Mouse (Mus musculus): Measurements from ENCODE around the gene Gm20388. TPM values are rescaled to one million over a fixed set of nuclear protein-coding genes. Genes with fewer than 3 reads are reported as not detected.

Gene Gm20388
- polyA plus RNA-seq, 1 experiment from 2014 or later = not detected

DNA sequence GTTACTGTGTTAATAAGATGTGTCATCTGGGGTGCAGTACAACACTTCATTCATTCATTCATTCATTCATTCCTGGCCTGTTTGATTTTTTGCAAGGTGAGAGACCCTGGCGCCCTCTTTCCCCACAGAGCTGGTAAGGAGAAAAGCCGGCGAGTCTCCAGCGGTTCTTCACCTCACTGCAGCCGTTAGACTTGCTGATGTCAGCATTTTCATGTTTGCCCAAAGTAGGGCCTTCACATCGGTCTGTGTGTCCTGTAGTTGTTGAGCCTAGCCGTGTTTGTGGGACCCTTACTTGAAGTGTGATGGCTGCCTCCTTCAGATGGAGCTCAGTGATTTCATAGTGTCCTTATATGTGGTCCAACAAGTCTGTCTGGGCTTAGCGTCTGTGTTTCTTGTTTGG is 2059.6 kb downstream of the Gm20388 start:
- Histone ChIP-seq H3K36me3 (ENCODE audit: control insufficient read depth, insufficient read depth, low read length) (peaks cover 8% of the 10 kb centered on the region), H3K4me1 (replicated peaks; ENCODE audit: control insufficient read depth, insufficient read depth) (peaks cover 9% of the 10 kb centered on the region), H3K4me2 (replicated peaks; ENCODE audit: low read depth) (no peak overlapping the region), H3K27me3 (ENCODE audit: control insufficient read depth, insufficient read depth, low read length) (no peaks in the 10 kb centered on the region), H3K9me3 (ENCODE audit: control insufficient read depth, low read length) (no peaks in the 10 kb centered on the region), H3K4me3 (ENCODE audit: low read depth, low read length) (no peak overlapping the region), H3K27ac (replicated peaks) (no peak overlapping the region), H3K9ac (ENCODE audit: low read length) (no peak overlapping the region)
- ATAC-seq (ENCODE audit: low FRiP score, low TSS enrichment) = no peak
- DNase-seq (ENCODE audit: low spot score) = no peak
- TF ChIP-seq EP300 (optimal IDR thresholded peaks at IDR 0.05) = no peak
- no peak for TF ChIP-seq CTCF (IDR thresholded peaks at IDR 0.05; ENCODE audit: low read depth)
- 75% methylated on average over 8 of the region's 8 CpGs for WGBS

GRCm38 (mm10) chr8:121971488-121972058 is 2060.9 kb downstream of the Gm20388 start:
- no peak overlapping the region for H3K27ac ChIP-seq (replicated peaks)
- H3K4me2 ChIP-seq (replicated peaks; ENCODE audit: low read depth) = no peak overlapping the region
- no peak overlapping the region for H3K9ac ChIP-seq (ENCODE audit: low read length)
- ATAC-seq (ENCODE audit: low FRiP score, low TSS enrichment) = no peak
- peak; percentile 30; the same call in 1 of the 2 replicates for TF ChIP-seq CTCF (IDR thresholded peaks at IDR 0.05; ENCODE audit: low read depth)
- no peak for TF ChIP-seq EP300 (optimal IDR thresholded peaks at IDR 0.05)
- H3K4me1 ChIP-seq (replicated peaks; ENCODE audit: control insufficient read depth, insufficient read depth) = peaks cover 9% of the 10 kb centered on the region
- DNase-seq (ENCODE audit: low spot score) = no peak
- H3K9me3 ChIP-seq (ENCODE audit: control insufficient read depth, low read length) = no peaks in the 10 kb centered on the region
- peaks cover 14% of the 10 kb centered on the region for H3K36me3 ChIP-seq (ENCODE audit: control insufficient read depth, insufficient read depth, low read length)
- no peak overlapping the region for H3K4me3 ChIP-seq (ENCODE audit: low read depth, low read length)
- H3K27me3 ChIP-seq (ENCODE audit: control insufficient read depth, insufficient read depth, low read length) = no peaks in the 10 kb centered on the region
- WGBS = 67% methylated on average over 17 of the region's 17 CpGs

DNA sequence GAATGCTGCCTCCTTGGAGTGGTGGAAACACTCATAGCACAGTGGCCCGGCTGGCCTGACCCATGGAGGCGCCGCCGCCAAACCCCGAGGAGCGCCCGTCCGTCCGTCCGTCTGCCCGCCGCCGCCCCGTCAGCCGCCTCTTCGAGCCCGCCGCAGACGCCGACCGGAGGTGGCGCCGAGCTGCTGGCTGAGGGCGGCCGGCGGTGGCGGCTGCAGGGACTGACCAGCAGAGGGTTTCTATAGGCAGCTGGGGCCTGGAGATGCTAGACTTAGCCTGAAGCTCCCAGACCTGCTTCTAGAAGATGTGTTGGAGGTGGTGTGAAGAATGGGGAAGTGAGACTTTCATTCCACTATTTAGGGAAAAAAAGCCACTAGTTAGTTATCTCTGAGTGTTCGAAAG is 2063.3 kb downstream of the Gm20388 start:
- TF ChIP-seq EP300 (optimal IDR thresholded peaks at IDR 0.05) (no peak), CTCF (IDR thresholded peaks at IDR 0.05; ENCODE audit: low read depth) (no peak)
- Histone ChIP-seq H3K36me3 (ENCODE audit: control insufficient read depth, insufficient read depth, low read length) (peaks cover 19% of the 10 kb centered on the region), H3K4me1 (replicated peaks; ENCODE audit: control insufficient read depth, insufficient read depth) (no peaks in the 10 kb centered on the region), H3K27ac (replicated peaks) (no peak overlapping the region), H3K4me3 (ENCODE audit: low read depth, low read length) (no peak overlapping the region), H3K27me3 (ENCODE audit: control insufficient read depth, insufficient read depth, low read length) (no peaks in the 10 kb centered on the region), H3K9ac (ENCODE audit: low read length) (no peak overlapping the region), H3K4me2 (replicated peaks; ENCODE audit: low read depth) (no peak overlapping the region), H3K9me3 (ENCODE audit: control insufficient read depth, low read length) (no peaks in the 10 kb centered on the region)
- no peak for ATAC-seq (ENCODE audit: low FRiP score, low TSS enrichment)
- 95% methylated on average over 28 of the region's 28 CpGs for WGBS
- no peak for DNase-seq (ENCODE audit: low spot score)

DNA sequence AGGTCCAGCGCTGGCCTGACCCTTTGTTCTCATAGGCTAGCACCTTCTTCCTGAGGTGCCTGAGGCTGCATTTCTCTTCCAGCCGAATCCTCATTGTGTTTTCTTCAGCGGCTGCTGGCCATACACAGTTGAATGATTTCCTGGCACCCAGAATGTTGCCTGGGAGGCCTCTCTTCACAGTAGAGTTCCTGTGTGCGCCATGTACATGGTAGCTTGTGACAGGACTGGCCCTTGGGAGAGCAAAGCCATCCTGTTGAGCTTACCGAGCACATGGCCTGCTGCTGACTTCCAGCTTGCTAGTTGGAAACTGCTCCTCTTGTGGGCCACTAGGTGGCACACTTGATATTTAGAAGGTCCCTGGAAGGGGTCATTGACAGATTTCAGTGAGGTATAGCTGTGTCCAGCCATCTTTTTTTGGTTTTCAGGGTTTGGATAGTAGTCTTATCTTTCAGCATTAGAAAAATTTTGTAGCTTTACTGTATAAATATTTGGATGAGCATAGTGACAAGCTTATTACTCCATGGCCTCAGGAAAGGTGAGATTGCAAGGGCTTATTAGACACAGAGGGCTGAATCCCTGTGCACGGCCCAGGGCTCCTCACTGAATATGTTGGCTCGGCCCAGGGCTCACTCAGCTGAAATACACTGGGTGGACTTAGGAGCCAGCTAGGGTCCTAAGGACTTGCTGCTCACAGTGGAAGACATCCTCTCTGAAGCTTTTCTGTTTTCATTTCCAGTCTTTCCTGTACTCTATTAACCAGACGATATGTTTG is 2067.4 kb downstream of the Gm20388 start:
- 69% methylated on average over 8 of the region's 8 CpGs for WGBS

DNA sequence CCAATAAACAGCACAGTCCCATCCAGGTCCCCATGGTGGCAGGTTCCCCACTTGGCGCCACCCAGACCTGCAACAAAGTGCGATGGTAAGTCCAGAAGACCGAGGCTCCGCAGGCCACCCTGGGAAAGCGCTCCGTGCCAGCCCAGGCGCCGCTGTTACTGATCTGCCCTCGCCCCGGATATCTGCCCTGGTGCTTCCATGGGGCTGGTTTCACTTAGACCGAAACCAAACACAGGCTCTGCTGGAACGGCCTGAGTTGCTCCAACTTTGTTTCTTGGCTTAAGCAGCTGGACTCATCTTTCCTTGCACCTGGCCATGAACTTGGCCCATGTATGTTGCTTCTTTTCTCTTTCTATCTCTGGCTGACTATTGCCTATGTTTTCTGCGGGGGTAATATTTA is 2068.0 kb downstream of the Gm20388 start:
- Histone ChIP-seq H3K4me3 (ENCODE audit: low read depth, low read length) (no peak overlapping the region), H3K27ac (replicated peaks) (no peak overlapping the region), H3K4me1 (replicated peaks; ENCODE audit: control insufficient read depth, insufficient read depth) (no peaks in the 10 kb centered on the region), H3K9me3 (ENCODE audit: control insufficient read depth, low read length) (no peaks in the 10 kb centered on the region), H3K27me3 (ENCODE audit: control insufficient read depth, insufficient read depth, low read length) (no peaks in the 10 kb centered on the region), H3K4me2 (replicated peaks; ENCODE audit: low read depth) (no peak overlapping the region), H3K9ac (ENCODE audit: low read length) (no peak overlapping the region), H3K36me3 (ENCODE audit: control insufficient read depth, insufficient read depth, low read length) (peaks cover 26% of the 10 kb centered on the region)
- ATAC-seq (ENCODE audit: low FRiP score, low TSS enrichment) = no peak
- no peak for DNase-seq (ENCODE audit: low spot score)
- WGBS = 97% methylated on average over 13 of the region's 13 CpGs
- TF ChIP-seq CTCF (IDR thresholded peaks at IDR 0.05; ENCODE audit: low read depth) (no peak), EP300 (optimal IDR thresholded peaks at IDR 0.05) (no peak)

More for the DNA sequence above, 2067.4 kb downstream of the Gm20388 start:
- DNase-seq (ENCODE audit: low spot score) (no peak), ATAC-seq (ENCODE audit: low FRiP score, low TSS enrichment) (peak; percentile 67; the same call in 1 of the 2 replicates)
- no peak overlapping the region for H3K4me3 ChIP-seq (ENCODE audit: low read depth, low read length)
- no peaks in the 10 kb centered on the region for H3K4me1 ChIP-seq (replicated peaks; ENCODE audit: control insufficient read depth, insufficient read depth)
- no peak overlapping the region for H3K27ac ChIP-seq (replicated peaks)
- peaks cover 26% of the 10 kb centered on the region for H3K36me3 ChIP-seq (ENCODE audit: control insufficient read depth, insufficient read depth, low read length)
- H3K9ac ChIP-seq (ENCODE audit: low read length) = no peak overlapping the region
- no peaks in the 10 kb centered on the region for H3K9me3 ChIP-seq (ENCODE audit: control insufficient read depth, low read length)
- H3K27me3 ChIP-seq (ENCODE audit: control insufficient read depth, insufficient read depth, low read length) = no peaks in the 10 kb centered on the region
- H3K4me2 ChIP-seq (replicated peaks; ENCODE audit: low read depth) = no peak overlapping the region
- no peak for TF ChIP-seq EP300 (optimal IDR thresholded peaks at IDR 0.05)
- peak; percentile 90 for TF ChIP-seq CTCF (IDR thresholded peaks at IDR 0.05; ENCODE audit: low read depth)
